Mouse (Mus musculus) splenic B cell, adult 2 months (primary cell): ENCODE measurements around the gene Thop1.
A peak's percentile ranks its signal among the peaks of the same experiment; 100 is the strongest.

Source experiments
- DNase-seq: peaks from one replicate; pipeline ENCODE4 v3.0.0-alpha.2; 2011; ENCODE audit warnings: low read depth, low spot score
- H3K27me3 ChIP-seq: 2 replicates; pipeline ENCODE4 v1.6.1; 2012; ENCODE audit warnings: mild to moderate bottlenecking, low read length, moderate library complexity, mixed read lengths; ENCODE audit not compliant: control insufficient read depth, poor library complexity, insufficient read depth, severe bottlenecking
- H3K36me3 ChIP-seq: 2 replicates; pipeline ENCODE4 v1.6.1; 2012; ENCODE audit warnings: mild to moderate bottlenecking, low read length, moderate library complexity, mixed read lengths; ENCODE audit not compliant: control insufficient read depth, poor library complexity, insufficient read depth, severe bottlenecking

The Thop1 gene

GRCm38 (mm10) chr10:81069836-81070235 lies at the start of gene Thop1:
Gene Thop1 (plus strand): TSS chr10:81070035.
- DNase-seq = peak; percentile 100
- Histone ChIP-seq H3K27me3 (no peaks in the 10 kb centered on the region; the same call in 1 of the 2 replicates), H3K36me3 (no peaks in the 10 kb centered on the region)

- Histone ChIP-seq H3K36me3 (no peaks in the 10 kb centered on the region), H3K27me3 (no peaks in the 10 kb centered on the region)
- no peak for DNase-seq
These were observed 49.6 kb upstream of the Thop1 start for GRCm38 (mm10) chr10:81020207-81020606.

- Histone ChIP-seq H3K36me3 (no peaks in the 10 kb centered on the region), H3K27me3 (no peaks in the 10 kb centered on the region)
- DNase-seq = no peak
These were observed 48.2 kb upstream of the Thop1 start for GRCm38 (mm10) chr10:81021547-81022110.

GRCm38 (mm10) chr10:81022744-81023143 lies 47.1 kb upstream of the Thop1 start:
- Histone ChIP-seq H3K27me3 (no peaks in the 10 kb centered on the region), H3K36me3 (no peaks in the 10 kb centered on the region)
- peak; percentile 35 for DNase-seq

DNA sequence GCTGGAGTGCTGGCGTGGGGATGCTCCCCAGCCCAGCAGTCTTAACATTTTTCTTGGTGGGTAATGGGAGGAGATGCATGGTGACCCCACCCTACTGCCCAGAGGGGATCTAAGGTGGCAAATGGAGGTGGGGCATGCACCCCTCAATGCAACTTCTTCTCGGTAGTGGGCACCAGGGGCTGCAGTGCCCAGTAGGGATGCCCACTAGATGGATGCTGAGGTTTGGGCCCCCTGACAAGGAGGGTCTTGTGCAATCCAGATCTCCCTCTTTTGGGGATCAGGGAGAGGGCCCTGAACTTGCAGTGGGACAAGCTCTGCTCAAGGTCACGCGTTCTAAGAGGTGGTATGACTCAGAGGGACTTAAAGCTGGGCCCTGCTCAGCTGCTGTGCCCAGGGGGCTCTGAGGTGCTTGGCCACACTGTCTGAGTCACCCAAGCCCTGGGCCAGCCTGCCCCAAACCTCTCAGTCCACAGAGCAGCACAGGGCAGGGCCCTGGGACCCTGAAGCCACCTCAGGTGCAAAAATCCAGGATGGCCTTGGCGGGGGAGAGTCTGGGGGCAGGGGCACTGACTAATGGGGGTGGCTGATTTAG lies 45.4 kb upstream of the Thop1 start:
- no peak for DNase-seq
- Histone ChIP-seq H3K27me3 (no peaks in the 10 kb centered on the region), H3K36me3 (no peaks in the 10 kb centered on the region)

DNA sequence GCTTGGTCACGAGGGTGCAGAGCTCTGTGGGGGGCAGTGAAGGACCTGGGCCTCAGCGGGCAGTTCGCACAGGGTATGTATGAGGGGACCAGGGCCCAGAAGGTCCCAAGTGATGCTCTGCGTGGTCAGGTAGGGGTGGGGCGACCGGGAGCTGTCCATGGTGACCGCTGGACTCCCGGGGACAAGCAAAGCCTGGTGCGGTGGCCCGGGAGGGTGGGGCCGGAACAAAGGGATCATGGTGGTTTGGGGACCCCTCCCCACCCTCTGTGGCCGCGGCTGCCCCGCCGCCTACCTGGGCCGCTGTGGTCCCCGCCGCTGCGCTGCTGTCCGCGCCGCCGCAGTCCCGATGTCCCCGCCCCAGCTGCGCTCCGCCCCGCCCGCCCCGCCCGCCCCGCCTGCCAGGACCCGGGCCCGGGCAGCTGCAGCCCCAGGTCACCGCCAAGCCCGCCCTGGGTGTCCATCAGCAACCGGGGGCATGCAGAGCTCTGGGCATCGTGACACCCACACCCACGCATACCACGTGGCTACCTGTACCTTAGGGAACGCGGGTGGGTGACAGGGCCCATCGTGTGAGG lies 44.7 kb upstream of the Thop1 start:
- H3K27me3 ChIP-seq = no peaks in the 10 kb centered on the region
- no peaks in the 10 kb centered on the region for H3K36me3 ChIP-seq

DNA sequence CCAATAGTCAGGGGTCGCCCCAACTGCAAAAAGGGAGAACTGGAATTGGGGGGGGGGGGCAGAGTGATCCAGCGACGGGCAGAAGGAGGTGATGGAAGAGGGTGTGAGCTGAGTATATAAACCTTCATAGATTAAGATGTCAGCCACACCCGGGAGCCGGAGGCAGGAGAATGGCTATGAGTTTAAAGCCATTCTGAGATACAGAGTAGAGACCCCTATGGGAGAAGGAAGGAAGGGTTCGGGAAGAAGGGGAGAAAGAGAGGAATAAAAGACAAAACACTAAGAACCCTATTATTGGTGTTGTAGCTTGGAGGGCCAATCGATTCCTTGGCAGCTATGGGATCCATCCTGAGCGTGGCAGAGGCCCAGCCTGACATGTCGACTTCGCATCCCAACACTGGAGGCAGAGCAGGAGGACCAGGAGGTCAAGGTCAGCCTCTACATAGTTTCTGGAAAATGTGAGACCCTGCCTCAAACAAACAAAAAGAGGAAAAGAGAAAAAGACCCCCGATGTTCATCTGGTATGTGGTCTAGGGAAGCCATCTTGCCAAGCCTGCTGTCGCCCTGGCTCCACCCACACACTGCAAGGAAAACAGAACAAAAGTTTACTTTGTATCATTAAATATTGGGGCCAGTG lies 44.1 kb upstream of the Thop1 start, which contains the start of gene Diras1:
TSS of gene Diras1 (minus strand) at position 24 of the 637 bp plus-strand sequence.
- Histone ChIP-seq H3K27me3 (no peaks in the 10 kb centered on the region), H3K36me3 (no peaks in the 10 kb centered on the region; the same call in 1 of the 2 replicates)
- no peak for DNase-seq

More for the DNA sequence above, 44.7 kb upstream of the Thop1 start:
- DNase-seq = no peak

- Histone ChIP-seq H3K27me3 (no peaks in the 10 kb centered on the region), H3K36me3 (no peaks in the 10 kb centered on the region; the same call in 1 of the 2 replicates)
- DNase-seq = no peak
These were observed 43.0 kb upstream of the Thop1 start for GRCm38 (mm10) chr10:81026857-81027256.

- Histone ChIP-seq H3K36me3 (no peaks in the 10 kb centered on the region; the same call in 1 of the 2 replicates), H3K27me3 (no peaks in the 10 kb centered on the region)
- DNase-seq = no peak
These were observed 42.5 kb upstream of the Thop1 start for GRCm38 (mm10) chr10:81027331-81027730.

DNA sequence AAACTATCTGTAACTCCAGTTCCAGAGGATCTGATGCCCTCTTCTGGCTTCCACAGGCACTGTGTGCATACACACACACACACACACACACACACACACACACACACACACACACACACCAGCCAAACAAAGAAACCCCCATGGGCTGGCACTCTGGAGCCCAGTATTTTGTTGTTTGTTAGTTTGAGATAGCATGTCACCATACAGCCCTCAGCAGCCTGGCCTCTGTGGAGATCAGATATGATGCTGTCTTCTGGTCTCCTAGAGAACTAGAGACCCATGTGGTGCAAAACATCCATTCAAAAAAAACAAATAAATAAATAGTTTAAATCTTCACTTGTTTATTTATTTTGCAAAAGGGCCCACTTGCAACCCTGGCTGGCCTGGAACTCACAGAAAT lies 41.6 kb upstream of the Thop1 start:
- no peaks in the 10 kb centered on the region for H3K27me3 ChIP-seq
- no peaks in the 10 kb centered on the region; the same call in 1 of the 2 replicates for H3K36me3 ChIP-seq

DNA sequence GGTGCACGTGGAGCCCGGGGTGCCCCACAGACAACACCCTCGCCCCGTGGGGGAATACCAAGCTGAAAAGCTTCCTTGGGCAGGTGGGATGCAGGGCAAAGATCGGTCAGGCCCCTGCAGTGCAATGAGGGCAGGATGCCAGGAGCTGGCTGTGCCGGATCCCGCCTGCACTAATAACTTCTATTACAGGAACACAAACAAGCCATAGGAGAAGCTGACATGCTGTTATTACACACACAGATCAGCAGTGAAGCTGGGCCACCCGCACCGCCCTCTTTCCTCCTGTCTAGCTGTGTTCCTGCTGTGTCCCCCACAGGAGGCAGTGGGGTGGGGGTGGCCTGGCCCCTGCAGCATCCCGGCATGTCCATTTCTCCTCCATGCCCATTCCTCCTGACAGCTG lies 40.8 kb upstream of the Thop1 start:
- Histone ChIP-seq H3K27me3 (no peaks in the 10 kb centered on the region), H3K36me3 (no peaks in the 10 kb centered on the region; the same call in none of the 2 replicates)
- DNase-seq = no peak

More for the DNA sequence above, 41.6 kb upstream of the Thop1 start:
- no peak for DNase-seq

DNA sequence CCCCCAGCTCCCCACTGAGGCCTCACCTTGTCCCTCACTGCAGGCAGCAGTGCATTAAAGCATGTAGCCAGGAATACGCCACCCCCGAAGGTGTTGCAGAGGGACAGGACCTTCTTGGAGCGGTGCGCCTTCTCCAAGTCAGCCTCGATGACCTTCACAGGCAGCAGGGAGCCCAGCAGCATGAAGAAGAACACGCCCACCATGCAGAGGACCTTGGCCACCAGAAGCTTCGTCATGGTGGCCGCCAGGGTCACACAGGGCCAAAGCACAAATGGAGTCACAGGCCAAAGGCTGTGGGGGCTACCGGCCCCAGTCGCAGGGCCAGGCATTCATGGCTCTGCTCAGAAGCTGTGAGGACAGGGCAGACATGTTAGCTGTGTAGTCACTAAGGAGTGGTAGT lies 36.2 kb upstream of the Thop1 start:
- no peaks in the 10 kb centered on the region for H3K27me3 ChIP-seq
- no peaks in the 10 kb centered on the region; the same call in none of the 2 replicates for H3K36me3 ChIP-seq
- no peak for DNase-seq

- H3K36me3 ChIP-seq = no peaks in the 10 kb centered on the region; the same call in none of the 2 replicates
- DNase-seq = peak; percentile 57
- no peaks in the 10 kb centered on the region for H3K27me3 ChIP-seq
These were observed 33.6 kb upstream of the Thop1 start for GRCm38 (mm10) chr10:81036251-81036650.

DNA sequence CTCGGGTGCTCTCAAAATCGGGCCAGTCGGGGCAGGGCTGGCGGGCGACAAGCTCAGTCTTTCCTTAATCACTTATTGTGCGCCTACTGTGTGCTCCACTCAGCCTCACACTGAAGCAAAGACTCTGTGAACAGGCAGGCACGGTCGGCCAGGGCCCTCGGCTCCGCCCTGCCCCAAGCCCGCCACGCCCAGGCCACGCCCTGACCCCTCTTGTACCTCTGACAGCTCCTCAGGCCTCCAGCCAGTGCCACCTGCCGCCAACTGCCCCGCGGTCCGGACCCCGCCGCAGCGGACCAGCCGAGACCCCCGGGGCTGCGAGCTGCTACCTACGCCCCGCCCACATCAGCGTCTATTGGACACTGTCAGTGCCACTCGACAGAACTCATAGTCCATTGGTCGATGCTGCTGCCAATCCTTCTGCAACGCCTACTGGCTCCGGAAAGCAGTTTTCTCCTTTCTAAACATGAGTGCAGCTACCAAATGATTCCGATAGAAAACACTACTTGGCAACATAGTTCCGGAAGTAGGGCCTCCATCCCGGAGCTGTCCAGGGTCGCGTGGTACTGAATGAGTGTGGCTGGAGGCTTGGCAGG lies 32.8 kb upstream of the Thop1 start, which contains the start of gene Slc39a3:
TSS of gene Slc39a3 (minus strand) at position 439 of the 593 bp plus-strand sequence.
- no peaks in the 10 kb centered on the region; the same call in none of the 2 replicates for H3K36me3 ChIP-seq
- H3K27me3 ChIP-seq = no peaks in the 10 kb centered on the region
- DNase-seq = peak; percentile 99
